Mouse (Mus musculus): ENCODE data around the gene Tpmt. TPM values are rescaled to one million over a fixed set of nuclear protein-coding genes. Genes with fewer than 3 reads are reported as not detected.

Tpmt gene
- polyA plus RNA-seq, 1 experiment from 2014 or later, result 21.9 TPM

DNA sequence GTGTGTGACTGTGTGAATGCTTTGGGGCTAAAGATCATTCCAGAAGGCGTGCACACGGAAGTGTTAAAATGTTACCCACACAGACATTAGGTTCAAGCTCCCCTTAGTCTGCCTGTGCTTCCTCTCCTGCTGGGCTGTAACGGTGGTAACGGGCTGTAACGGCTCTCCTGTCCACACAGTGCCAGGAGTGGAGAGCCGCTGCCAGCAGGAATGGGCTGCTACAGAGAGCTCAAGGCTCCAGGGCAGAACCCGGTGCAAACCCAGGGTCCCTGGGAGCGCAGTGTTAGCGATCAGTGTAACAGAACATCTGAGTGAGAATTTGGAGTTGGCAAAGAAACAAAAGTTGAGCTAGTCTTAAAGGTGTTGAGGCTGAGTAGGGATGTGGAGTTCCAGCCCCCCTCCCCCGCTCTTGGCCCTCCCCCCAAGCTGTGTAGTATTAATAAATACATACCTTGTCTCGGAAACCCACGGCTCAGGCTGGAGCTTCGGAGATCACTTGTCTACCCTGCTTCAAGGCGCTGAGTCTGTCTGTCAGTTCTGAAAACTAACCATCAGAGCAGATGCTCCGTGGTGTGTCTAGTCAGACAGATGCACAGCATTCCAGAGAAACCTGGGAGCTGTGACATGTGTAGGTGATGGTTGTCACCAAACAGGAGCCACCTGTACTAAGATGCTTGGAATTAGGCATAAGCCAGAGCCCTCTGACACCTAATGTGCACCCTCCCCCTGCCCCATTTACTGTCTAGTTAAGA lies 26.0 kb upstream of the Tpmt start:
- no peak overlapping the region for H3K9ac ChIP-seq
- H3K4me1 ChIP-seq (replicated peaks; ENCODE audit: control insufficient read depth, insufficient read depth, low read length), result no peaks in the 10 kb centered on the region
- ATAC-seq (ENCODE audit: low FRiP score) (no peak), DNase-seq (ENCODE audit: low spot score) (no peak)
- H3K27me3 ChIP-seq (ENCODE audit: control insufficient read depth, insufficient read depth, low read length), result no peaks in the 10 kb centered on the region
- 87% methylated on average over 15 of the region's 15 CpGs for WGBS
- peaks cover 93% of the 10 kb centered on the region for H3K36me3 ChIP-seq (replicated peaks; ENCODE audit: control insufficient read depth, insufficient read depth)
- no peak overlapping the region for H3K27ac ChIP-seq
- no peak overlapping the region for H3K4me2 ChIP-seq (replicated peaks)
- H3K4me3 ChIP-seq (replicated peaks; ENCODE audit: low read length), result no peak overlapping the region
- no peaks in the 10 kb centered on the region for H3K9me3 ChIP-seq (ENCODE audit: control insufficient read depth, low read length)

DNA sequence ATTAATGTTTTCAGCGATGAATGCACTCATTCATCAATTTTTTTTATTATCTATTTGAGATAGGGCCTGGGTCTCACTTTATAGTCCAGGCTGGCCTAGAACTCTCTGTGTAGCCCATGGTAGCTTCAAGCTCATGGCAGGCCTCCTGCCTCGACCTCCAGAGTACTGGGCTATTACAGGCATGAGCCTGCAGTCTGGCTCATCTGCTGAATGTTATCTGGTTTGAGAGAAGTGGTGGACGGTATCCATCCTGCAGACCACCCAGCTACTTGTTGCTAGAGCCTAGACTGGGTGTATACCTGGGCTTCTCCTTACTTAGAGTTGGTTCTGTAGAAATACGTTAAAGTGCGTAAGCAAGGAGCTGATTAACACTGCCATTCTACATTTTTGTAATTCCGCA lies 22.5 kb upstream of the Tpmt start:
- no peak overlapping the region for H3K4me2 ChIP-seq (replicated peaks)
- H3K27me3 ChIP-seq (ENCODE audit: control insufficient read depth, insufficient read depth, low read length), result no peaks in the 10 kb centered on the region
- no peaks in the 10 kb centered on the region for H3K4me1 ChIP-seq (replicated peaks; ENCODE audit: control insufficient read depth, insufficient read depth, low read length)
- no peak overlapping the region for H3K27ac ChIP-seq
- H3K9ac ChIP-seq, result no peak overlapping the region
- H3K9me3 ChIP-seq (ENCODE audit: control insufficient read depth, low read length), result no peaks in the 10 kb centered on the region
- H3K36me3 ChIP-seq (replicated peaks; ENCODE audit: control insufficient read depth, insufficient read depth), result peaks cover 87% of the 10 kb centered on the region
- H3K4me3 ChIP-seq (replicated peaks; ENCODE audit: low read length), result no peak overlapping the region
- 94% methylated on average over 6 of the region's 6 CpGs for WGBS
- DNase-seq (ENCODE audit: low spot score) (no peak), ATAC-seq (ENCODE audit: low FRiP score) (no peak)

DNA sequence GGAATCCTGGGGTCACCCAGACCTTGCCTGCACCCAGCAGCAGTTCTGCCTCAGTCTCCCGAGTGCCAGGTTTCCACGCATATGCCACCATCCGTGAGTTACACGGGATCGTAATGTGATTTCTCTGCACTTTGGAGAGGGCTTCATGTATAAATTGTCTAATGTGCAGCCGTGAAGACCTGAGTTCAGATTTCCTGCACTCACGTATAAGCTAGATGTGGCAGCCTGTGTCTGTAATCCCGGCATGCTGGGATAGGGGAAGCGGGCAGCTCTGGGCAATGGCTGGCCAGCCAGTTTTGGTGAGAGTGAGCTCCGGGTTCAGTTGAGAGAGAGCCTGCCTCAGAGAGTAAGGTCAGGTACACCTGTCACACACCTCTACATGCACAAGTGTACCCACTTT lies 22.0 kb upstream of the Tpmt start:
- Histone ChIP-seq H3K27ac (no peak overlapping the region), H3K4me2 (replicated peaks) (no peak overlapping the region), H3K9ac (no peak overlapping the region), H3K4me3 (replicated peaks; ENCODE audit: low read length) (no peak overlapping the region), H3K4me1 (replicated peaks; ENCODE audit: control insufficient read depth, insufficient read depth, low read length) (no peaks in the 10 kb centered on the region), H3K9me3 (ENCODE audit: control insufficient read depth, low read length) (no peaks in the 10 kb centered on the region), H3K36me3 (replicated peaks; ENCODE audit: control insufficient read depth, insufficient read depth) (peaks cover 86% of the 10 kb centered on the region), H3K27me3 (ENCODE audit: control insufficient read depth, insufficient read depth, low read length) (no peaks in the 10 kb centered on the region)
- ATAC-seq (ENCODE audit: low FRiP score) (no peak), DNase-seq (ENCODE audit: low spot score) (no peak)
- 97% methylated on average over 10 of the region's 10 CpGs for WGBS

DNA sequence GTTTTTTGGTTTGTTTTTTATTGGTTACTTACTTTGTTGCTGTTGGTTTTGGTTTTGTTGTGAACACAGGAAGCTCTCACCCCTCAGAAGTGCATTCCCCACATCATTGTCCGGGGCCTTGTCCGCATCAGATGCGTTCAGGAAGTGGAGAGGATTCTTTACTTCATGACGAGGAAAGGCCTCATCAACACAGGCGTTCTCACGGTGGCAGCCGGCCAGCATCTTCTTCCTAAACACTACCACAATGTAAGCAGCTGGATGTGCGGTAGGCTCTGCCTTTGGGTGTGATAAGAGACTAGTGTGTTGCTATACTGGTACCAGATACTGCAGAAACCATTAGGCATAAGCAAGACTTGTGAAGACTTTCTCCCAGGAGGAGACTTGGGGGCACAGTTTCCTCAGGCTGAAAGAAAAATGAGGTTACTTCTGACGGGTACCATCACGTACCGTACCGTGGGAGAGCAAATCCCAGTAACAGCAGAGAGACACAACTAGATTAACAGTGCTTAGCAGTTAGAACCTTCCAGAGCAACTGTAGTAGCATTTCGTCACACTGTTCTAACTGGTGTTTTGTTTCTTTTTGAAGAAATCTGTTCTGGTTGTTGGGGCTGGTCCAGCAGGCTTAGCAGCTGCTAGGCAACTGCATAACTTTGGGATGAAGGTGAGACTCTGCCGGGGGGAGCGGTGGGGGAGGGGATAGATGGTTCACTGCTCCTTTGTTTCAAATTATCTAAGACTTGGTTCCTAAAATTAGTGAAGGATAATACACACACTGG lies 19.6 kb upstream of the Tpmt start:
- no peak overlapping the region for H3K4me2 ChIP-seq (replicated peaks)
- DNase-seq (ENCODE audit: low spot score), result no peak
- no peaks in the 10 kb centered on the region for H3K9me3 ChIP-seq (ENCODE audit: control insufficient read depth, low read length)
- peaks cover 93% of the 10 kb centered on the region for H3K36me3 ChIP-seq (replicated peaks; ENCODE audit: control insufficient read depth, insufficient read depth)
- H3K27ac ChIP-seq, result no peak overlapping the region
- H3K4me3 ChIP-seq (replicated peaks; ENCODE audit: low read length), result no peak overlapping the region
- no peaks in the 10 kb centered on the region for H3K4me1 ChIP-seq (replicated peaks; ENCODE audit: control insufficient read depth, insufficient read depth, low read length)
- no peaks in the 10 kb centered on the region for H3K27me3 ChIP-seq (ENCODE audit: control insufficient read depth, insufficient read depth, low read length)
- ATAC-seq (ENCODE audit: low FRiP score), result no peak
- no peak overlapping the region for H3K9ac ChIP-seq
- 83% methylated on average over 15 of the region's 15 CpGs for WGBS

DNA sequence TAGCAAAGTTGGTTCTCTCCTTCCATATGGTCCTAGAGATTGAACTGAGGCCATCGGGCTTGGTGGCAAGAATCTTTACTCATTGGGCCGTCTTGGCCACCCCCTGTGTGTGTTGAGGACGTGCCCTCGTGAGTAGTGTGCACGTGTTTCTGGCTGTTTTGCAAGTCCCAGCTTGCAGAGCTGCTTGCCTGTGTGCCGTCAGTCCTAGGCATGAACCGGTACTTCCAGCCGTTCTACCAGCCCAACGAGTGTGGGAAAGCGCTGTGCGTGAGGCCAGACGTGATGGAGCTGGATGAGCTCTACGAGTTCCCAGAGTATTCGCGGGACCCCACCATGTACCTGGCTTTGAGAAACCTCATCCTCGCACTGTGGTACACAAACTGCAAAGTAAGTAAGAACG lies 18.2 kb upstream of the Tpmt start:
- Histone ChIP-seq H3K9me3 (ENCODE audit: control insufficient read depth, low read length) (no peaks in the 10 kb centered on the region), H3K36me3 (replicated peaks; ENCODE audit: control insufficient read depth, insufficient read depth) (peaks cover 89% of the 10 kb centered on the region), H3K4me1 (replicated peaks; ENCODE audit: control insufficient read depth, insufficient read depth, low read length) (no peaks in the 10 kb centered on the region), H3K27ac (no peak overlapping the region), H3K27me3 (ENCODE audit: control insufficient read depth, insufficient read depth, low read length) (no peaks in the 10 kb centered on the region), H3K4me2 (replicated peaks) (no peak overlapping the region), H3K4me3 (replicated peaks; ENCODE audit: low read length) (no peak overlapping the region), H3K9ac (no peak overlapping the region)
- 95% methylated on average over 17 of the region's 17 CpGs for WGBS
- no peak for ATAC-seq (ENCODE audit: low FRiP score)
- DNase-seq (ENCODE audit: low spot score), result no peak

DNA sequence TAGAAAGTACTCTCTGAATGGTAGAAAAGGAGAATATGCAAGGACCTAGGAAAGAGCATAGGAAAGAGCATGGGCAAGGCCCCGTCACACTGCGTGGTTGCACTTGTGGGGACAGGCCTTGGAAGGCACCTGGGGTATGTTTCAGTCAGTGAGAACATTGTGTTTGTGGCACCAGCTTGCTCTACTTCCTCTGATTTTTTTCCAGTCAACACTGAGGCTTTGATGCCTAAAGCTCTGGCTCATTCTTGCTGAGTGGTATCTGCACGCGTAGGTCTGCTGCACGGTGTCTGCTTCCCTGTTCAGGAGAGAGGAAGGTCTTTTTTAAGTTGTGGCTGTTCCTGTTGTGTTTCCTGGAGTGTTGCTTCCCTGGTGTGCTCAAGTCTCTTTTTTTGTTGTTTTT lies 12.2 kb upstream of the Tpmt start:
- no peak overlapping the region for H3K27ac ChIP-seq
- H3K27me3 ChIP-seq (ENCODE audit: control insufficient read depth, insufficient read depth, low read length), result no peaks in the 10 kb centered on the region
- H3K36me3 ChIP-seq (replicated peaks; ENCODE audit: control insufficient read depth, insufficient read depth), result peaks cover 82% of the 10 kb centered on the region
- ATAC-seq (ENCODE audit: low FRiP score), result no peak
- no peak overlapping the region for H3K4me3 ChIP-seq (replicated peaks; ENCODE audit: low read length)
- no peak overlapping the region for H3K4me2 ChIP-seq (replicated peaks)
- WGBS, result 96% methylated on average over 5 of the region's 5 CpGs
- no peak for DNase-seq (ENCODE audit: low spot score)
- no peak overlapping the region for H3K9ac ChIP-seq
- H3K4me1 ChIP-seq (replicated peaks; ENCODE audit: control insufficient read depth, insufficient read depth, low read length), result no peaks in the 10 kb centered on the region
- no peaks in the 10 kb centered on the region for H3K9me3 ChIP-seq (ENCODE audit: control insufficient read depth, low read length)

DNA sequence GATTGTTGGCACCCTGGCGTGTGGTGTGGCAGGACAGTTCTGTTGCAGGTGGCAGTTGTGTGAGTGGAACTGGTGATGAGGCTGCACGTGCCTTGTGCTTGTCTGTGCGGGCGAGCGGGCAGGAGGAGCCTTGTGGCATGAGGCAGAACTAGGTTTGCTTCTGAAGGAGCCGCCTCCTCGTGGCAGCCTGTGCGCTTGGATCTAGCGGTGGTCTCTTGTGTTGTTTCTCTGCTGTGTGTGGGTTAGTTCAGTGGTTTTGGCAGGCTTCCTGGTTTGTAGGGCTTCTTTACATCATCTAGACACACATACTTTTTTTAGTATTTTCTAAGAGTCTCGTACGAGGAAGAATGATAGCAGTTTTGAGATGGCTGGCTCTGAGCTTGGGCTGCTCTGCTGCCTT lies 11.6 kb upstream of the Tpmt start:
- H3K27ac ChIP-seq, result no peak overlapping the region
- ATAC-seq (ENCODE audit: low FRiP score) (no peak), DNase-seq (ENCODE audit: low spot score) (no peak)
- H3K27me3 ChIP-seq (ENCODE audit: control insufficient read depth, insufficient read depth, low read length), result no peaks in the 10 kb centered on the region
- no peak overlapping the region for H3K4me2 ChIP-seq (replicated peaks)
- H3K4me3 ChIP-seq (replicated peaks; ENCODE audit: low read length), result no peak overlapping the region
- no peaks in the 10 kb centered on the region for H3K9me3 ChIP-seq (ENCODE audit: control insufficient read depth, low read length)
- 93% methylated on average over 11 of the region's 11 CpGs for WGBS
- peaks cover 82% of the 10 kb centered on the region for H3K36me3 ChIP-seq (replicated peaks; ENCODE audit: control insufficient read depth, insufficient read depth)
- H3K9ac ChIP-seq, result no peak overlapping the region
- no peaks in the 10 kb centered on the region for H3K4me1 ChIP-seq (replicated peaks; ENCODE audit: control insufficient read depth, insufficient read depth, low read length)

DNA sequence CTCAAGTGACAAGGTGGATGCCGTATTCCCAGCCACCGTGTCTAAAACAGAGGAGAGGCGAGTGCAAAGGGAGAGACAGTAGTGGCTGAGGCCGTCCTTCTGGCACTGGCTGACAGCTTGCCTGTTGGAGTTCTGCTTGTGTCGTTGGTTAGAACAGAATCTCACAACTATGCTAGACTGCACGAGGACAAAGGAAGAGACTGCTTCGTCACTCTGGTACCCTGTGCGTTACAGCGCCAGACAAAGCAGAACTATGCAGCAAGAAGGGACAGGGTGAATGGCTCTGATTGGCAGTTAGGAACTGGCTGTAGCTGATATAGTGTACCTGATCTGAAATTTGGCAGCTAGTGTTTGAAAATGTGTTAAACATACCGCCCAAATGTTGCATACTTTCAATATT lies 9.4 kb upstream of the Tpmt start:
- H3K4me3 ChIP-seq (replicated peaks; ENCODE audit: low read length), result no peak overlapping the region
- no peaks in the 10 kb centered on the region for H3K27me3 ChIP-seq (ENCODE audit: control insufficient read depth, insufficient read depth, low read length)
- DNase-seq (ENCODE audit: low spot score) (no peak), ATAC-seq (ENCODE audit: low FRiP score) (no peak)
- no peaks in the 10 kb centered on the region for H3K9me3 ChIP-seq (ENCODE audit: control insufficient read depth, low read length)
- no peaks in the 10 kb centered on the region for H3K4me1 ChIP-seq (replicated peaks; ENCODE audit: control insufficient read depth, insufficient read depth, low read length)
- no peak overlapping the region for H3K9ac ChIP-seq
- 30% methylated on average over 10 of the region's 10 CpGs for WGBS
- H3K4me2 ChIP-seq (replicated peaks), result no peak overlapping the region
- no peak overlapping the region for H3K27ac ChIP-seq
- H3K36me3 ChIP-seq (replicated peaks; ENCODE audit: control insufficient read depth, insufficient read depth), result peaks cover 82% of the 10 kb centered on the region

DNA sequence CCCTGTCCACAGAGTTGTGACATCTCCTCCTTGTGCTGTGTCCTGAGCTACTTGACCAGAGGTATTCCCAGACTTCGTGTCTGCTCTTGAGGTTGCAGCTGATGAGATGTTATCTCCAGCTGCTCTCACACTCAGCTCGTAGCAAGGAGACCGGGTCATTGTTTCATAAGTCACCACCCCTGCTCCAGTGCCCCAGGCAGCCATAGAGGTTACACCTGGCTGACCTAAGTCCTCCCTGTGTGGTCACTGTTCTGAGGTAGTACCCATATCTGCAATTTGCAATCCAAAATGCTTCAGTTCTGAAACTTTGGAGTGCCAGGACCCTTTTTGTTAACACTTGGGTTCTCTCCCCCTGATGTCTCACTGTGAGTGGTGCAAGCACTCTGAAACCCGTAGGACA lies 5.5 kb upstream of the Tpmt start:
- Histone ChIP-seq H3K36me3 (replicated peaks; ENCODE audit: control insufficient read depth, insufficient read depth) (peaks cover 66% of the 10 kb centered on the region), H3K9me3 (ENCODE audit: control insufficient read depth, low read length) (no peaks in the 10 kb centered on the region), H3K27me3 (ENCODE audit: control insufficient read depth, insufficient read depth, low read length) (no peaks in the 10 kb centered on the region), H3K4me2 (replicated peaks) (no peak overlapping the region), H3K4me3 (replicated peaks; ENCODE audit: low read length) (no peak overlapping the region), H3K27ac (no peak overlapping the region), H3K9ac (no peak overlapping the region), H3K4me1 (replicated peaks; ENCODE audit: control insufficient read depth, insufficient read depth, low read length) (no peaks in the 10 kb centered on the region)
- 91% methylated on average over 4 of the region's 4 CpGs for WGBS
- no peak for ATAC-seq (ENCODE audit: low FRiP score)
- DNase-seq (ENCODE audit: low spot score), result no peak

All from hindbrain, embryonic 14.5 days (tissue).